Mouse (Mus musculus) lung, adult 18-20 months (tissue): Measurements from ENCODE around the gene Greb1.
"Not testable (repeated sequence)": the region's sequence is repeated elsewhere in the genome, so short reads cannot be mapped to it uniquely, and the experiment has no call there.

Experiments
- DNase-seq, 2 experiments: peaks; one replicate each; pipeline ENCODE4 v3.0.0; 2022; ENCODE audit warnings: mixed read lengths in 2 of 2

Gene Greb1

GRCm38 (mm10) chr12:16761461-16761860 lies 39.2 kb downstream of the Greb1 start:
- DNase-seq, result no peak

DNA sequence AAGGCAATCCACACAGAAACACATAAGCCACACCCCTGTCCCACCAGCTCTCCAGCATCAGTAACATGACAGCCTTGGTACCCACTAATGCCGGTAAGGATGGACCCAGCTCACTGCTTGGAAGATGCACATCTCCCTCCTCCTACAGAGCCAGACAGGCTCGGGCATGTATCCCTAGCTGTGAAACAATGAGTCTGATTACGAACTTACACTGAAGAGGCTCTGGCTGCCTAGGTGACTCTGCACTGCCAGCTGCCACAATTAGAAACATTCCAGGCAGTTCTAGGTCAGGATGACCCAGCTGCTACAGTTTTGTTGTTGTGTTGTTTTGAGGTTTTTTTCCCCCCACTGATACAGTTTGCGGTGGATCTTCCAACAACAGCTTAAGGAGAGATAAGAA lies 40.4 kb downstream of the Greb1 start:
- DNase-seq, result no peak

DNA sequence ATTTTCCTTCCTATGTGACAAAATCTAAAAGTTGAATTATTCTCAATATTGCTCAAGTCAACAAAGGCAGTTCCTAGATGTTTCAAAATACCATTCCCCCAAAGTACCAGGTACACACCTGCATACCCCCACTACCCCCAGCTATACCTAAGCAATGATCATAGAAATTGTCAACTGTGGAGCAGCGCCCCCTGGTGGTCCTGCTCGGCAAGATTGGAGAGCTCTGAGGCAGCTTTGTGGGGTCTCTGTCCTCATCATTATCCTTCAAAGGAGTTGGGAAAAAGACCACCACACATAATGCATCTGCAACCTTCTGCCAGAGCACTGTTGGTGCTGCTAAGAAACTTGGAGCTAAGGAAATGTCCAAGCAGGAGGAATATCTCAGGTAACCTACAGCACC lies 46.4 kb downstream of the Greb1 start:
- DNase-seq, result peak; percentile 18 to 29

- no peak for DNase-seq
Observed at GRCm38 (mm10) chr12:16753555-16753954, 47.1 kb downstream of the Greb1 start.

GRCm38 (mm10) chr12:16753110-16753509 lies 47.6 kb downstream of the Greb1 start:
- DNase-seq, result no peak

GRCm38 (mm10) chr12:16752236-16752840 lies 48.3 kb downstream of the Greb1 start:
- no peak for DNase-seq

DNA sequence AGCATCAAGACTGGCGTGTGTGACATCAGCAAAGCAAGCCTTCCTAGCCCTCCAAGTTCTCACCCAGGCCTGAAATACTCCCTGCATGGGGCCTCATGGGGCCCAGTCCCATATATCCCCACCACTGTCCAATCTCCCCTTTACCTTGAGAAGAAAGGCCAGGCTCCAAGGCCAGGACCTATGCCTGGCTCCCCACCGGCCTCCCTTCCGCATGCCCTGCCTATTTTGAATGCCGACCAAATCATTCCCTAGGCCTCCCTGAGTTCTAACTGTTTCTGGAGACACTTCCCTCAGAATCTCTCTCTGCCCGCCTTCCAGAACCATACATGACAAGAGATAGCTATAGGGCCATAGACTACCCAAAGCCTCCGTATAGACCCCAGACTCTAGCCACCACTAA lies 49.1 kb downstream of the Greb1 start:
- no peak for DNase-seq

- DNase-seq, result no peak
Observed at GRCm38 (mm10) chr12:16740059-16740458, 60.6 kb downstream of the Greb1 start.

DNA sequence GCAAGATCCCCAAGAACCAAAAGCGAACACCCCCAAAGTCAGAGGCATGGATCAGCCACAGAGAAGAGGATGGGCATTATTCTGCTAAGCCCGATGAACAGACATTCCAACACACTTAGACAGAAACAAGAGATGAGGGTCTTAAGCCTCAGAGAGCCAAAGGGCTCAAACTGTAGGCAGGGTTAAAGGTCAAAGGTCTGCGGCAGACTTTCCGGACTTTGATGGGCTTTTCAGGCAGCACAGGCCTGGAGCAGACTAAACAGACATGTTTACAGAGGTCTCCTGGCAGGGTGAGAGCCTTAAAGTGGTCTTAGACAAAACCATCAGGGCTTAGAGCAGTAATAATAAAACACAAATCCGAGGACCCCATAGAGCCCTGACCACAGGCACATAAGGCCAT lies 63.4 kb downstream of the Greb1 start:
- no peak for DNase-seq

DNA sequence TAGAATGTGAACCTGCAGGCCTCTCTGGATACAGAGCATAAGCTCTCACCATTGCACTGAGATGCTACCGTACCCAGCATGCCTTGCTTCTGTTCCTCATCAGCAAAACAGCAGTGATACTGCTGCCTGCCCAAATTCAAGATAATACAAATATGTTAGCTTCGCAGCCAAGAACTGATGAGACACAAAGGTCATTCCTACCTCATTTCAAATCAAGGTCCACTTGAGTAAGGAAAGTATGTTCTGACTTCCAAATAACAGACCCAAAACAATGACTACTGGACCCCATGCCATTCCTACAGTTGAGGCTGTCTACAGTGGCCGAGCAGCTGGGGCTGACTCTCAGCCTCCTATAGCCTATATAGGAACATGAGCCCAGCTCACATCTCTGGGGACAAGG lies 66.0 kb downstream of the Greb1 start:
- DNase-seq, result no peak

GRCm38 (mm10) chr12:16734009-16734408 lies 66.7 kb downstream of the Greb1 start:
- DNase-seq, result no peak

GRCm38 (mm10) chr12:16731121-16731741 lies 69.5 kb downstream of the Greb1 start:
- DNase-seq, result peak; percentile 39 to 66

- no peak for DNase-seq
Observed at GRCm38 (mm10) chr12:16730196-16730595, 70.5 kb downstream of the Greb1 start.

DNA sequence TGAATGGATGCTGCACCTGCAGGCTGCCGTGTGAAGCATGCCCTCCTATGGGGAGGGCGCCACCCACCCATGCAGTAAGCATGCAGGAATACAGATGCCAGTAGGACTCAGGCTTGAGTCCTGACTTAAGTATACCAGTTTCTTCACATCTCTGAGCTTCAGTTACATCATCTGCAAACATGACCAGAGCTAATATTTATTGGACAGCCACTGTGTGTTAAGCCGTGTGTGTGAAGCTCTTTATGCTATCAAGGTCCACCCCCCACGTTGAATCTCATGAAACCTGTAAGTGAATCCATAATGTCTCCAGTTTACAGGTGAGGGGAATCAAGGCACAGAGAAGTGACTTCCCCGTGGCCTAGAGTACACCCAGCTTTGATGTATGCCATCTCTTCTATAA lies 72.5 kb downstream of the Greb1 start:
- DNase-seq, result no peak

- no peak for DNase-seq
Observed at GRCm38 (mm10) chr12:16726229-16726628, 74.5 kb downstream of the Greb1 start.

GRCm38 (mm10) chr12:16723601-16724000 lies 77.1 kb downstream of the Greb1 start:
- DNase-seq, result peak in 1 of 2 experiments; percentile 7

DNA sequence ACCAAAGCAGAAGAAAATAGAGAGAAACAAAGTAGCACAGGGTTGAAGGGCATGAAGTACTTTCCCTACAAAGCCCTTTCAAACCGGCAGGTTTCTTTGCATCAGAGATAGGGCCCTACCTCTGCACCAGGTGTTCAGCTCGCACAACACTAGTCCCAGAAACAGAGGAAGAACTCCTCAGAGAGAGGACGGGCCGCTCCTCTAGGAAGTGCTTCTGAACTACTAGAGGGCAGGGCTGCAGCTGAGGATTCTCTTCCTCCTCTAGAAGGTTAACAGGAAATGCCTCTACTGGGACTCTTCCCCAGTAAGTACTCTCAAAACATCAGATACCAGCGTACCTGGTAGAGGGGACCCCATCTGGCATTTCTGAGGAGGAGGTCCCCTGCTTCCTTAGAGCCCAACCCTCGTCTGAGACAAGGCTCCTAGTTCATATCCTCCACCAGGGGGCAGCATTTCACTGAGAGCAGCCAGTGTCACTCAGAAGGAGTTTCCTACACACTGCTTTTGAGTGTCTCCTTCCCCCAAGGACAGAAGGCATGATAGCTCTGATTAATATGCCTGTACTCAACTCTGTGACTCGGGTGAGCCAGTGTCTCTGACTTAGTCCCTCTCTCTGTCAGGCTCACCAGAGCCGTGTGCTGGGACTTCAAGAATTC lies 81.9 kb downstream of the Greb1 start:
- DNase-seq, result peak in 1 of 2 experiments; percentile 29

GRCm38 (mm10) chr12:16717653-16718052 lies 83.0 kb downstream of the Greb1 start:
- DNase-seq, result peak; percentile 11 to 24

GRCm38 (mm10) chr12:16714616-16715015 lies 86.1 kb downstream of the Greb1 start:
- DNase-seq, result no peak

DNA sequence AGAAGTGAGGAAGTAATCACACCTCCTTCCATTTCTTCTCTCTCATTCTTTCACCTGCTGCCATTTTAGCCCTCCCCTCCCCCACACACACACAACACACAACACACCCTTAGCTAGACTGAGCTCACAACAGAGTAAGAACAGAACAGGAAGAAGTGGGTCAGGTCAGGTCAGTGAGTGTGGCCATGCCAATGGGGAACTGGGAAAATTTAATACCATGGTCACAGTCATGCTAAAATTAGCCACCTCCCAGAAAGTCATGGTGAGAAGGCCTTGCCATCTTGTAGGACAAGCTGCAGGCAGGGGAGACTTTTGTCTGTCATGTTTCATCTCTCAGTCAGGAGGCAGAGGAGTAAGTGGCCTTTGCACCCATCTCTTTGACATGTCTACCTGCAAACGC lies 102.0 kb downstream of the Greb1 start:
- DNase-seq, result no peak

GRCm38 (mm10) chr12:16696146-16696545 lies 104.5 kb downstream of the Greb1 start:
- no peak for DNase-seq

DNA sequence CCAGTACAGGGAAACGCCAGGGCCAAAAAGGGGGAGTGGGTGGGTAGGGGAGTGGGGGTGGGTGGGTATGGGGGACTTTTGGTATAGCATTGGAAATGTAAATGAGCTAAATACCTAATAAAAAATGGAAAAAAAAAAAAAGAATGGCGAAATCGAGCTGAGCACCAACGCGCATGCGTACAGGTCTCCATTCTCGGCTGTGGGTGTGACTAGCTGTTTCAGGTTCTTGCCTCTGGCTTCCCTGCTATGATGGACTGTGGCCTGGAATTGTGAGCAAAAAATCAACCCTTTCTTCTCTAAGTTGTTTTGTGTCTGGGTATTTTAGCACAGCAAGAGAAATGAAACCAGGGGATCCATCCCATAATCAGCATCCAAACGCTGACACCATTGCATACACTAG lies 105.4 kb downstream of the Greb1 start:
- not testable (repeated sequence) for DNase-seq

GRCm38 (mm10) chr12:16694783-16695182 lies 105.9 kb downstream of the Greb1 start:
- no peak for DNase-seq

- no peak for DNase-seq
Observed at GRCm38 (mm10) chr12:16690631-16691030, 110.1 kb downstream of the Greb1 start.
